Mouse (Mus musculus): ENCODE data around the gene Gm45062.

GRCm38 (mm10) chr6:8286146-8286545, 26.9 kb downstream of the Gm45062 start:
- no peak for TF ChIP-seq POLR2A (IDR thresholded peaks at IDR 0.05; ENCODE audit: control insufficient read depth, extremely low read depth, insufficient read depth, low read length, poor library complexity)
- no peak for TF ChIP-seq CTCF (IDR thresholded peaks at IDR 0.05; ENCODE audit: borderline replicate concordance, control insufficient read depth, extremely low read depth, insufficient read depth, low read length, poor library complexity)

All from thymus, adult 2 months (tissue).